Mouse (Mus musculus): ENCODE results near the gene Sertad2. TPM values are rescaled to one million over a fixed set of nuclear protein-coding genes. Genes with fewer than 3 reads are reported as not detected.

Sertad2 gene
- polyA plus RNA-seq, 3 experiments from 2014 or later, result 9.5 to 17.8 (median 16.8) TPM

- no peak for ATAC-seq
Observed at GRCm38 (mm10) chr11:20646142-20646541, 103.1 kb downstream of the Sertad2 start.

- no peak for ATAC-seq
Observed at GRCm38 (mm10) chr11:20646986-20647726, 104.1 kb downstream of the Sertad2 start.

GRCm38 (mm10) chr11:20647902-20648625 is 105.0 kb downstream of the Sertad2 start:
- no peak for ATAC-seq

- ATAC-seq, result no peak
Observed at GRCm38 (mm10) chr11:20649477-20649876, 106.4 kb downstream of the Sertad2 start.

- ATAC-seq, result no peak
Observed at GRCm38 (mm10) chr11:20650006-20650639, 107.1 kb downstream of the Sertad2 start.

GRCm38 (mm10) chr11:20651166-20651565 is 108.1 kb downstream of the Sertad2 start:
- ATAC-seq, result no peak

- no peak for ATAC-seq
Observed at GRCm38 (mm10) chr11:20655795-20656710, 113.0 kb downstream of the Sertad2 start.

- ATAC-seq, result peak; percentile 21
Observed at GRCm38 (mm10) chr11:20656711-20657057, 113.6 kb downstream of the Sertad2 start.

- no peak for ATAC-seq
Observed at GRCm38 (mm10) chr11:20659094-20659493, 116.0 kb downstream of the Sertad2 start.

GRCm38 (mm10) chr11:20660111-20661097 is 117.4 kb downstream of the Sertad2 start:
- ATAC-seq, result no peak

GRCm38 (mm10) chr11:20661652-20662051 is 118.6 kb downstream of the Sertad2 start:
- ATAC-seq, result peak; percentile 54

- ATAC-seq, result no peak
Observed at GRCm38 (mm10) chr11:20662811-20663210, 119.8 kb downstream of the Sertad2 start.

- no peak for ATAC-seq
Observed at GRCm38 (mm10) chr11:20663580-20664198, 120.6 kb downstream of the Sertad2 start.

- ATAC-seq, result no peak
Observed at GRCm38 (mm10) chr11:20664878-20665277, 121.8 kb downstream of the Sertad2 start.

- no peak for ATAC-seq
Observed at GRCm38 (mm10) chr11:20671789-20672392, 128.8 kb downstream of the Sertad2 start.

- ATAC-seq, result no peak
Observed at GRCm38 (mm10) chr11:20672513-20672912, 129.5 kb downstream of the Sertad2 start.

GRCm38 (mm10) chr11:20679396-20679795 is 136.3 kb downstream of the Sertad2 start:
- ATAC-seq, result no peak

GRCm38 (mm10) chr11:20680781-20681180 is 137.7 kb downstream of the Sertad2 start:
- ATAC-seq, result no peak

GRCm38 (mm10) chr11:20681679-20682078 is 138.6 kb downstream of the Sertad2 start:
- no peak for ATAC-seq

- peak; percentile 73 for ATAC-seq
Observed at GRCm38 (mm10) chr11:20691000-20691399, 147.9 kb downstream of the Sertad2 start.
